Mouse (Mus musculus): ENCODE results near the gene Olfr1057.
"Not testable (repeated sequence)": the region's sequence is repeated elsewhere in the genome, so short reads cannot be mapped to it uniquely, and the experiment has no call there.

Olfr1057 gene

DNA sequence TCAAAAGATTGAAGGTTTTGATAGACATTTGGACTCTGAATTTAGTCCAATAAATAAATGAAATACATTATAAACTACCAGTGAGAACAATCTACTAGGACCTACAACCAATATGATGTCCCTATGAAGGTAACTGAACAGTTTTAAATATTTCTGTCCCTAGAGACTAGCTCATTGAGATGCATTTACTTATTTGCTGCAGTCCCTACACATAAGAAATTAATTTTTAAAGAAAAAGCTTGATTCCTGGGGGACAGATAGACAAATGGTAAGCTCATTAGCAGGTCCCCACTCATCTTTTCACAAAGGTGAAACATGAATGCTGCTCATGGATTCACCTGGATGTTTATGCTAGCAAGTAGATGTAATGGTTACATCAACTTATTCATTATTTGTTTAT is at the start of gene Olfr1057:
Gene Olfr1057 (minus strand): TSS at position 101 of the 400 bp plus-strand sequence.
- DNase-seq = no peak

DNA sequence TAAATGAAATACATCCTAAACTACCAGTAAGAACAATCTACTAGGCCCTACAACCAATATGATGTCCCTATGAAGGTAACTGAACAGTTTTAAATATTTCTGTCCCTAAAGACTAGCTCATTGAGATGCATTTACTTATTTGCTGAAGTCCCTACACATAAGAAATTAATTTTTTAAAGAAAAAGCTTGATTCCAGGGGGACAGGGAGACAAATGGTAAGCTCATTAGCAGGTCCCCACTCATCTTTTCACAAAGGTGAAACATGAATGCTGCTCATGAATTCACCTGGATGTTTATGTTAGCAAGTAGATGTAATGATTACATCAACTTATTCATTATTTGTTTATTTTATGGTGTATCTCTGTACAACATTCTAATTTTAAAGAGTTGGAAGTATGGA is 48.5 kb upstream of the Olfr1057 start, which contains the start of gene Olfr1062:
Gene Olfr1062 (minus strand): TSS at position 101 of the 400 bp plus-strand sequence.
- not testable (repeated sequence) for DNase-seq

DNA sequence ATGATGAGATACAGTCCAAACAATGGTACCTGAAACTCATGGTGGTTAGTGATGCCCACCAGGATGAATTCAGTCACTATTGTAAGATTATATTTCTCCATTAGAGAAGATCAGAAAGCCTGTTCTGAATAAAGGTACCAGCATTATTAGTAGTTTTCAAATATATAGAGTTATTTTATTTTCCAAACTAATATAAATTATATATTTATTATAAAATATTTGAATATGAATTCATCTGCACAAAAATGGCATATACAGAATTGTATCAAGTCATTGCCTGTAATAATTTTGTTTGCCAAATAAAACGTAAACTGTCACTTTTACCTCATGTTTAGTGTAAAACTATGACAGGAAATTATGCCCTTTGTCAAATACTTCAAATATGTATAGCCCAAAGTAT is 35.8 kb upstream of the Olfr1057 start, which contains the start of gene Olfr1061:
Gene Olfr1061 (minus strand): TSS at position 101 of the 400 bp plus-strand sequence.
- no peak for DNase-seq

DNA sequence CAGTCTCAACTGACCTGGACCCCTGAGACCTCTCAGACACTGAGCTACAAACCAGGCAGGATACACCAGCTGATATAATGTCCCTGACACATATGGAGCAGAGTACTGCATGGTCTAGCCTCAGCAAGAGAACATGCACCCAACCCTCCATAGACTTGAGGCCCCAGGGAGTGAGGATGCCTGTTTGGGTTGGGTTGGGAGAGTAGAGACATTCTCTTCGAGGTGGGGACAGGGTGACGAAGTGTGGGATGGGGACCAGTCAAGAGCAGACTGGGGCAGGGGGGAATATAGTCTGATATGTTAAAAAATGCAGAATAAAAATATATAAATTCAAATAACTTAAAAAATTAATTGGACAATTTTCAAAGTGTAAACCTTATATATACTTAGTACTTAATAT is 16.9 kb upstream of the Olfr1057 start:
- no peak for DNase-seq

DNA sequence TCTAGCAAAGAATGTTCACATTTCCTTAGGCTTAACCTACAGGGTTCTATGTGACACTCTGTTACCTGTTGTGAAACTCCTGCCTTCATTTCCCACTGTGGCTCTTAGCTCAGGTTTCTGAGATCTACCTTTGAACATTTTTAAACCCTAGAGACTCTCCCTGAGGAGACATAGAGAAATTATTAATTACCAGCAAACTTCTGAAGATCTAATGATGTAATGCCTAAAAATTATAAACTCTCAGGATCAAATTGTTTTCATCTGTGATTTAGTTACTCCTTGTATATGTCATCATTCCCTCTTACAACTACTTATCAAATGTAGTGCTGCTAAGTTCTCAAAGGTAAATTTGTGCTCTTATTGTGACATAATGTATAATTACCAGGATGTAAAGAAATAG is 10.3 kb upstream of the Olfr1057 start, which contains the start of gene Olfr1058:
Gene Olfr1058 (minus strand): TSS at position 101 of the 400 bp plus-strand sequence.
- DNase-seq = not testable (repeated sequence)

DNA sequence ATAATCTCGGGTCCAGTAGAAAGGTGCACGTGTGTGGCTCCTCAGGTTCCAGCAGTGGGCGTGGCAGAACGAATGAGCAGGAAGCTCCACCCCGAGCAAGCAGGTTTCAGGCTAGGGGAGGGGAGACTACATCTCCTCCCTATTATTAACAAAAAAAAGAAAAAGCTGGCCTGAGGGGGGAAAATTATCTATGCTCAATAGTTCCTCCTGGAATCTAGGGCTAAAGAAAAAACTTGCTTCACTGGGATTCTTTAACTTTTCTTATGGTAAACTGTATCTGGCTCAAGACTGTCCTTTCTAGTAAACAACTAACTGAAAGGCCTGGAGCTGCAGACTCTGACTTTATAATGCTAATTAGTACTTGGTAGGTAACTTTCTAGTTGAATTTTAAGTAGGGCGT is 11.9 kb downstream of the Olfr1057 start:
- DNase-seq = not testable (repeated sequence)

DNA sequence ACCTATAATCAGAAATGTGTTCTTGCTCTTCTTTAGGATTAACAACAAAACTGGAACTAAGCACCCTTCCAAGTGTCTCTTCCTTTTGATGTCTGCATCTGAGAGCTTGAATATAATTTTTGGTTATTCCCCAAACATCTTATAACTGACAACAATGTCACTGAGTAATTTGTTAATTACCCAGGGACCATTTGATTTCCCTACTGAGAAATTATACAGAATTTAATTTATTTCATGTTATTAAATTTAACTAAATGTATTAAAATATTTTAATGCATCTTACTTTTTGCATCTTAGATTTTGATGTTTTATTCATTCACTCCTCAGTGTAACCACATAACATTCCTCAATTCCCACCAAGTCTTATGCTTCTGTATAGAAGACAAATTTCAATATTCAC is 15.8 kb downstream of the Olfr1057 start, which contains the start of gene Olfr1056:
Gene Olfr1056 (minus strand): TSS at position 101 of the 400 bp plus-strand sequence.
- DNase-seq = no peak

DNA sequence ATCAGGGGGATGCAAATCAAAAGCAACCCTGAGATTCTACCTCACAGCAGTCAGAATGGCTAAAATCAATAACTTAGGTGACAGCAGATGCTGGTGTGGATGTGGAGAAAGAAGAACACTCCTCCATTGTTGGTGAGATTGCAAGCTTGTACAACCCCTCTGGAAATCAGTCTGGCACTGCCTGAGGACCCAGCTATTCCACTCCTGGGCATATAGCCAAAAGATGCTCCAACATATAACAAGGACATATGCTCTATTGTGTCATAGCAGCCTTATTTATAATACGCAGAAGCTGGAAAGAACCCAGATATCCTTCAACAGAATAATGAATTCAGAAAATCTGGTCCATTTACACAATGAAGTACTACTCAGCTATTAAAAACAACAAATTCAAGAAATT is 26.4 kb downstream of the Olfr1057 start:
- DNase-seq = not testable (repeated sequence)

DNA sequence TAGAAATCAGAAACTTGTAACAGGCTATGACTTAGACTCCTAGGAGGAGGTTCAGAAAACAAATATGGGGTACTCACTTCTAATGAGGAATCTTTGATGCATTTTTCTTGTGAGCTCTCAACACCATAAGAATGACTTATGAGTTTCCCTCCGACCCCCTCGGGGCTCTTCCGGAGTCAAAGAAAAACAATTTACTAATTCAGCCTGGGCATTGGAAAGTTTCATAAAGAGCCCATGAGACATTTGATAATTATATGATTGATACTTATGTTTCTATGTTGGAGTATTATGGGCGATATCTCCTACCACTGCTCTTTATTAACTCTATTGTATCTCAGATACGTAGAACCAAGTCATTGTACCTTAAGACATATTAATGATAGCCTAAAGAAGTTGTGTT is 28.0 kb downstream of the Olfr1057 start, which contains the start of gene Olfr1055:
Gene Olfr1055 (minus strand): TSS at position 101 of the 400 bp plus-strand sequence.
- DNase-seq = no peak

DNA sequence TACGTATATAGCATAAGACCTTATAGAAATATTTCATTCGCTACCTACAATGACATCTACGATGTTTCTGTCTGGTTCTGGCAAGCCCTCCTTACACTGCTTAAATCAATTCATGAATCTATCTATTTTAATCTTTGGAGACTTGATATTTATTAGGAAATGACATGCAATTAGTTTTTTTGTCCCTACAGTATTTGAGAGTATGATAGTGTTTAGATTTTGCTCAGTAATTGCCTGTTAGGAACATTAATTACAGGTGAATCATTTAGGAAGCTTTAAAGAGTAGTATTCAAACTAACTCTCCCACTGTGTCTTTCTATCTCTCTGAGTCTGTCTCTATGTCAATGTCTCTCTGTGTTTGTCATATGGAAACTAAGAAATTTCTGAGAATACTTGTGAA is 42.9 kb downstream of the Olfr1057 start, which contains the start of gene Olfr1054:
Gene Olfr1054 (minus strand): TSS at position 101 of the 400 bp plus-strand sequence.
- DNase-seq = no peak

Data from kidney, postnatal 10 days (tissue).